Mouse (Mus musculus): Measurements from ENCODE around the gene Fkbp11.

DNA sequence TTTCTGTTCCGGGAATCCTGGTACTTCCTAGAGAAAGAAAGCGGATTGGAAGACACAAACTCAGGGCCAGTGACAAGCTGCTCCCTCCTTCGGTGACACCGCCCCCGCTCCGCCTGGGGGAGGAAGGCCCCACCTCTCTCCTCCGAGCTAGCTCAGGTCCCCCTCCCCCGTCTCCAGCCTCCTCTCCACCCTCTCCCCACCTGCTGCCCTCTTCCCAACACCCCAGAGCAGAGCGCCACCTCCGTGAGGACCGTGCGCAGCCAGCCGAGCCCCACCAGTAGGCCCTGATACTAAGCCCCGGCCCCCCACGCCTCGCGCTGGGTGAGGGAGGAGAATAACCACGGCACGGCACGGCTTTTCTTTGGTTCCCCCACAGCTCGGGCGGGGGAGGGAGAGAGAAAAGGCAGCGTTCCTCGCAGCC lies 34.2 kb upstream of the Fkbp11 start:
- TF ChIP-seq CTCF (IDR thresholded peaks at IDR 0.05; ENCODE audit: low read depth), result peak; percentile 49
- TF ChIP-seq EP300 (optimal IDR thresholded peaks at IDR 0.05), result no peak

All from stomach, postnatal 0 days (tissue).